Mouse (Mus musculus) urinary bladder, postnatal 4 days (tissue): ENCODE data around the gene Prss28.
A peak's percentile ranks its signal among the peaks of the same experiment; 100 is the strongest.

ENCODE experiments used
- DNase-seq, 2 experiments: peaks; one replicate each; pipeline ENCODE4 v3.0.0; 2021 to 2022; ENCODE audit warnings: low spot score in 2 of 2

The Prss28 gene

GRCm38 (mm10) chr17:25308346-25308745 lies at the start of gene Prss28:
Gene Prss28, plus strand, starts transcription at chr17:25308646.
- DNase-seq = no peak

GRCm38 (mm10) chr17:25264453-25264852 lies 44.0 kb upstream of the Prss28 start:
- DNase-seq = no peak

GRCm38 (mm10) chr17:25270795-25271335 lies 37.6 kb upstream of the Prss28 start:
- DNase-seq = no peak

- no peak for DNase-seq
These were observed 36.1 kb upstream of the Prss28 start for GRCm38 (mm10) chr17:25272326-25272725.

GRCm38 (mm10) chr17:25272951-25273705 lies 35.3 kb upstream of the Prss28 start:
- peak in 1 of 2 experiments; percentile 80 for DNase-seq

GRCm38 (mm10) chr17:25273706-25274501 lies 34.5 kb upstream of the Prss28 start:
- peak; percentile 92 to 97 for DNase-seq

GRCm38 (mm10) chr17:25274571-25275346 lies 33.7 kb upstream of the Prss28 start, which contains the start of gene Ube2i:
Gene Ube2i, minus strand, starts transcription at chr17:25274622.
- DNase-seq = no peak

GRCm38 (mm10) chr17:25275833-25276232 lies 32.6 kb upstream of the Prss28 start:
- no peak for DNase-seq

GRCm38 (mm10) chr17:25282133-25282532 lies 26.3 kb upstream of the Prss28 start:
- no peak for DNase-seq

GRCm38 (mm10) chr17:25285033-25285432 lies 23.4 kb upstream of the Prss28 start:
- DNase-seq = peak in 1 of 2 experiments; percentile 37

- DNase-seq = no peak
These were observed 19.6 kb upstream of the Prss28 start for GRCm38 (mm10) chr17:25288842-25289241.

- DNase-seq = no peak
These were observed 18.0 kb upstream of the Prss28 start for GRCm38 (mm10) chr17:25290411-25290810.

- DNase-seq = no peak
These were observed 15.0 kb upstream of the Prss28 start for GRCm38 (mm10) chr17:25293495-25293894.

- DNase-seq = no peak
These were observed 14.3 kb upstream of the Prss28 start for GRCm38 (mm10) chr17:25294111-25294510.

GRCm38 (mm10) chr17:25298094-25298493 lies 10.4 kb upstream of the Prss28 start, which contains the start of gene Prss34:
Gene Prss34, plus strand, starts transcription at chr17:25298394.
- DNase-seq = no peak

- DNase-seq = no peak
These were observed 9.9 kb downstream of the Prss28 start, which contains the start of gene Prss29 for GRCm38 (mm10) chr17:25318354-25318753. Gene Prss29, plus strand, starts transcription at chr17:25318654.

- DNase-seq = no peak
These were observed 12.4 kb downstream of the Prss28 start for GRCm38 (mm10) chr17:25320819-25321218.

GRCm38 (mm10) chr17:25322930-25323329 lies 14.5 kb downstream of the Prss28 start:
- DNase-seq = no peak

- no peak for DNase-seq
These were observed 23.9 kb downstream of the Prss28 start for GRCm38 (mm10) chr17:25332321-25332720.

- peak in 1 of 2 experiments; percentile 33 for DNase-seq
These were observed 25.5 kb downstream of the Prss28 start for GRCm38 (mm10) chr17:25333943-25334342.

- DNase-seq = no peak
These were observed 29.8 kb downstream of the Prss28 start for GRCm38 (mm10) chr17:25338218-25338617.

GRCm38 (mm10) chr17:25340003-25340402 lies 31.6 kb downstream of the Prss28 start:
- DNase-seq = no peak
